Comparison of ENCODE assay signal across 21 mouse cellular contexts in genomic region chr14:41600935-41601334, GRCm38 (mm10). TPM values are rescaled to one million over a fixed set of nuclear protein-coding genes. Genes with fewer than 3 reads are reported as not detected.
DNase-seq lines count a peak whose midpoint lies in the region; ATAC-seq and TF ChIP-seq lines count a peak whose summit lies in the region.
"Not testable (repeated sequence)": the region's sequence is repeated elsewhere in the genome, so short reads cannot be mapped to it uniquely, and the experiment has no call there.
"Had no signal": no experiment of that assay in that cellular context is flagged by ENCODE, and none has a peak within 500 bp of the region (broad histone marks: within the 10 kb centered on the region; RNA-seq: fewer than 3 reads in every experiment).

No protein-coding gene starts in this region.

- not testable (repeated sequence) for TF ChIP-seq EP300 in liver, postnatal 0 days (IDR thresholded peaks at IDR 0.05; ENCODE audit: low read depth)

- H3K9ac ChIP-seq in liver, postnatal 0 days (replicated peaks); neural tube, embryonic 11.5 days (ENCODE audit: low read length): not testable (repeated sequence)

- H3K4me1 ChIP-seq in liver, postnatal 0 days (ENCODE audit: insufficient read depth); neural tube, embryonic 11.5 days (ENCODE audit: control insufficient read depth, insufficient read depth, low read length): not testable (repeated sequence)

- not testable (repeated sequence) for H3K4me2 ChIP-seq in liver, postnatal 0 days (ENCODE audit: low read depth, low read length); neural tube, embryonic 11.5 days (ENCODE audit: low read depth)

- H3K36me3 ChIP-seq in liver, postnatal 0 days (replicated peaks; ENCODE audit: insufficient read depth, low read length); neural tube, embryonic 11.5 days (ENCODE audit: control insufficient read depth, insufficient read depth, low read length): not testable (repeated sequence)

- not testable (repeated sequence) for H3K4me3 ChIP-seq in liver, postnatal 0 days (ENCODE audit: low read depth, low read length); neural tube, embryonic 11.5 days (ENCODE audit: low read depth, low read length)

- not testable (repeated sequence) for H3K27me3 ChIP-seq in liver, postnatal 0 days (ENCODE audit: insufficient read depth, low read length); neural tube, embryonic 11.5 days (ENCODE audit: control insufficient read depth, insufficient read depth, low read length)

- H3K9me3 ChIP-seq in liver, postnatal 0 days (ENCODE audit: low read length); neural tube, embryonic 11.5 days (ENCODE audit: control insufficient read depth, low read length): not testable (repeated sequence)

- intact Hi-C loops in gastrocnemius, postnatal 14 days (cut with DNase I; ENCODE audit: low total_unique reads), result not testable (repeated sequence)

- TF ChIP-seq CTCF in liver, postnatal 0 days (IDR thresholded peaks at IDR 0.05; ENCODE audit: low read depth), result not testable (repeated sequence)

- peak; percentile 2 for DNase-seq in gastrocnemius, postnatal 14 days
- peak; percentile 85 for DNase-seq in heart, adult 11 months
- DNase-seq in liver, postnatal 0 days, result peak; percentile 6
- peak; percentile 1 for DNase-seq in neural tube, embryonic 11.5 days (ENCODE audit: low spot score)

- H3K27ac ChIP-seq in liver, postnatal 0 days (ENCODE audit: low read depth); neural tube, embryonic 11.5 days (ENCODE audit: low read depth, low read length): not testable (repeated sequence)

- not testable (repeated sequence) for ATAC-seq in liver, postnatal 0 days; neural tube, embryonic 11.5 days (ENCODE audit: insufficient read depth, low FRiP score, low TSS enrichment)

- 78% methylated on average over 15 of the region's 15 CpGs for WGBS in liver, postnatal 0 days (ENCODE audit: insufficient replicate concordance)
- 91% methylated on average over 15 of the region's 15 CpGs for WGBS in neural tube, embryonic 11.5 days

RNA-seq across cellular contexts. Expression of gene Gm3072, which starts 23.5 kb away (rescaled TPM):
- total RNA-seq in gastrocnemius, postnatal 14 days (2021), result not detected
- not detected in 2 replicates for polyA plus RNA-seq in liver, postnatal 0 days (2015; fragmentation: Nextera tagmentation; extraction: Ambion mirVana)
- not detected in 2 replicates for polyA plus RNA-seq in neural tube, embryonic 11.5 days (2014; fragmentation: Nextera tagmentation; extraction: Ambion mirVana)
- total RNA-seq: adrenal gland, adult 18-20 months; adrenal gland, adult 2 months; adrenal gland, adult 8-10 months; adrenal gland, postnatal 10 days; adrenal gland, postnatal 14 days; adrenal gland, postnatal 25 days; adrenal gland, postnatal 36 days; adrenal gland, postnatal 4 days; CH12.LX; ES-E14; G1E; MEL had no signal
- polyA plus RNA-seq: activated CD4-positive, CD25-positive, alpha-beta regulatory T cell, adult 4 months; adrenal gland, adult 2 months; brain, embryonic 14.5 days; C2C12; CD4-positive, CD25-positive, alpha-beta regulatory T cell, adult 4 months; G1E; Patski had no signal

RNA-seq across cellular contexts. Expression of gene 1700049E17Rik2, which starts 27.9 kb away (rescaled TPM):
- total RNA-seq in gastrocnemius, postnatal 14 days (2021), result not detected
- polyA plus RNA-seq in liver, postnatal 0 days (2015; fragmentation: Nextera tagmentation; extraction: Ambion mirVana), result not detected in 2 replicates
- polyA plus RNA-seq in neural tube, embryonic 11.5 days (2014; fragmentation: Nextera tagmentation; extraction: Ambion mirVana), result not detected in 2 replicates
- total RNA-seq: adrenal gland, adult 18-20 months; adrenal gland, adult 2 months; adrenal gland, adult 8-10 months; adrenal gland, postnatal 10 days; adrenal gland, postnatal 14 days; adrenal gland, postnatal 25 days; adrenal gland, postnatal 36 days; adrenal gland, postnatal 4 days; CH12.LX; ES-E14; MEL had no signal
- polyA plus RNA-seq: activated CD4-positive, CD25-positive, alpha-beta regulatory T cell, adult 4 months; adrenal gland, adult 2 months; brain, embryonic 14.5 days; C2C12; CD4-positive, CD25-positive, alpha-beta regulatory T cell, adult 4 months; G1E; Patski had no signal

RNA-seq across cellular contexts. Expression of gene Gm3676, which starts 45.4 kb away (rescaled TPM):
- not detected for total RNA-seq in gastrocnemius, postnatal 14 days (2021)
- polyA plus RNA-seq in liver, postnatal 0 days (2015; fragmentation: Nextera tagmentation; extraction: Ambion mirVana), result not detected in 2 replicates
- polyA plus RNA-seq in neural tube, embryonic 11.5 days (2014; fragmentation: Nextera tagmentation; extraction: Ambion mirVana), result not detected in 2 replicates
- total RNA-seq: adrenal gland, adult 18-20 months; adrenal gland, adult 2 months; adrenal gland, adult 8-10 months; adrenal gland, postnatal 10 days; adrenal gland, postnatal 14 days; adrenal gland, postnatal 25 days; adrenal gland, postnatal 36 days; adrenal gland, postnatal 4 days; CH12.LX; ES-E14; G1E; MEL had no signal
- polyA plus RNA-seq: activated CD4-positive, CD25-positive, alpha-beta regulatory T cell, adult 4 months; adrenal gland, adult 2 months; brain, embryonic 14.5 days; C2C12; CD4-positive, CD25-positive, alpha-beta regulatory T cell, adult 4 months; G1E had no signal

RNA-seq across cellular contexts. Expression of gene Gm7970, which starts 45.6 kb away (rescaled TPM):
- not detected for total RNA-seq in gastrocnemius, postnatal 14 days (2021)
- not detected in 2 replicates for polyA plus RNA-seq in liver, postnatal 0 days (2015; fragmentation: Nextera tagmentation; extraction: Ambion mirVana)
- polyA plus RNA-seq in neural tube, embryonic 11.5 days (2014; fragmentation: Nextera tagmentation; extraction: Ambion mirVana), result not detected in 2 replicates
- total RNA-seq: adrenal gland, adult 18-20 months; adrenal gland, adult 2 months; adrenal gland, adult 8-10 months; adrenal gland, postnatal 10 days; adrenal gland, postnatal 14 days; adrenal gland, postnatal 25 days; adrenal gland, postnatal 36 days; adrenal gland, postnatal 4 days; CH12.LX; ES-E14; G1E; MEL had no signal
- polyA plus RNA-seq: activated CD4-positive, CD25-positive, alpha-beta regulatory T cell, adult 4 months; adrenal gland, adult 2 months; brain, embryonic 14.5 days; C2C12; CD4-positive, CD25-positive, alpha-beta regulatory T cell, adult 4 months; G1E; Patski had no signal

Comparison
In these comparisons a context has a peak if more than half of its experiments do, and no peak if none do; other contexts are left out.
1. DNase-seq: peak in every context shown above with its lines; median percentile 85 in heart, adult 11 months; 6 in liver, postnatal 0 days; 2 in gastrocnemius, postnatal 14 days; 1 in neural tube, embryonic 11.5 days.